Mouse (Mus musculus): ENCODE measurements at regions not wholly inside any gene's neighbourhood (a gene's known extent, or its start where the extent isn't known, plus 50 kb on each side); places are given as distances from the start of the nearest gene placed in this dataset.
"Not testable (repeated sequence)": the region's sequence is repeated elsewhere in the genome, so short reads cannot be mapped to it uniquely, and the experiment has no call there.

DNA sequence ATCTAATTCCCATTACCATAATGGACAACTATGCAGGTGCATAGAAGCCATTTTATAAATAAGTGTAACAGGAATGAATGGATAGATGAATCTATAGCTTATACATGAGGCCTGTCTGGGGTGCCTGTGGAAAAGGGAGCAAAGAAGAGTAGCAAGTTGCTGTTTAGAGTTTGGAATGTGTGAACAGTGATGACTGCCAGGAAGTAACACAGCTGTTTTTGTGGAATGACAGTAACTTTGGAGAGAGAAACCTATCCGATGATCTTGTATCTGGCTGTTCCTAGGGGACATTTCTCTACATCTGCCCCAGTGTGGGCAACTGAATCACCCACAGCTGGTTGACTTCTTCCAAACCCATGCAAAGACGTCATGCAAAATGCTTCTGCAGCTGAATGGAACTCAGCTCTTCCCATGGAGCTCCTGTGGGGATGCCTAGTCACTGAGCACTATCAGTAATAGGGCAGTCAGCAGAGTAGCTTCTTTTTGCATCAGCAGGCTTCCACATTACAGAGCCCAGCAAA is 192.4 kb downstream of the Osr1 start:
- not testable (repeated sequence) for TF ChIP-seq POLR2A (IDR thresholded peaks at IDR 0.05; ENCODE audit: low read depth, low read length); CTCF (conservative IDR thresholded peaks at IDR 0.05; ENCODE audit: insufficient read depth, insufficient read length, low read depth, low read length)
